21 mouse cellular contexts compared by ENCODE assay signal in the genomic region with DNA sequence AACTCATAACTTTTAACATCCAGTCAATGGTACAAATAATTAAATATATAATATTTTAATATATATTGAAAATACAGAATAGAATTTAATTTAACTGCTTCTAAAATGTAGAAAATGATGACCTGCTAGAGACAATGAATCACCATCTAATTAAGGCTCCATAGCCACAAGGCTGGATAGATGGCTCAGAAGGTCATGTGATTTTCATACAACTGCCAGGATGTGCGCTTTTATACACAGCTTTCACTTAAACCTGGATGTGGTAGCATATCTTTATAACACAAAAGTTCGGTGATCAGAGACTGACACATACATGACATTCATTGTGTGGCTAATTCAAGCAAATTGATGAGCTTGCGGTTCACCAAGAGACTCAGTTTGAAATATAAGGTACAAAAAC.
DNase-seq lines count a peak whose midpoint lies in the region; ATAC-seq and TF ChIP-seq lines count a peak whose summit lies in the region.
"Had no signal": no experiment of that assay in that cellular context is flagged by ENCODE, and none has a peak within 500 bp of the region (broad histone marks: within the 10 kb centered on the region; RNA-seq: fewer than 3 reads in every experiment).

No protein-coding gene starts in this region.

- no peak for TF ChIP-seq POLR2A in myocyte (IDR thresholded peaks at IDR 0.05; ENCODE audit: insufficient read length, low read depth)

- H3K79me3 ChIP-seq in C2C12 (ENCODE audit: low read depth): no peaks in the 10 kb centered on the region

- DNase-seq in adrenal gland, adult (ENCODE audit: inconsistent age in 2 of 2, low spot score in 1 of 2): no peak
- DNase-seq: adrenal gland, adult 2 months; adrenal gland, adult 8-10 months; adrenal gland, postnatal 10 days; adrenal gland, postnatal 14 days; adrenal gland, postnatal 25 days; adrenal gland, postnatal 36 days; B cell, adult 2 months; cerebellum, adult 11 months; cerebellum, adult 11-12 months; cerebellum, adult 18-20 months; cerebellum, adult 2 months; cerebellum, adult 8-10 months had no signal

- no peaks in the 10 kb centered on the region for H3K36me3 ChIP-seq in C2C12 (ENCODE audit: control insufficient read depth, insufficient read depth)
- H3K36me3 ChIP-seq in myocyte (ENCODE audit: control insufficient read depth, insufficient read depth): no peaks in the 10 kb centered on the region
- H3K36me3 ChIP-seq: G1E had no signal

- H3K79me2 ChIP-seq in C2C12 (ENCODE audit: control insufficient read depth, insufficient read depth) (no peaks in the 10 kb centered on the region), myocyte (ENCODE audit: control insufficient read depth, insufficient read depth) (no peaks in the 10 kb centered on the region)

- H3K27me3 ChIP-seq in C2C12 (ENCODE audit: control insufficient read depth, insufficient read depth, insufficient read length) (no peaks in the 10 kb centered on the region), myocyte (ENCODE audit: control insufficient read depth, insufficient read depth, insufficient read length) (no peaks in the 10 kb centered on the region)
- H3K27me3 ChIP-seq: CH12.LX, Patski had no signal

- H3ac ChIP-seq in C2C12 (ENCODE audit: control insufficient read depth, insufficient read length, low read depth): no peak overlapping the region
- H3ac ChIP-seq in myocyte (ENCODE audit: control insufficient read depth, insufficient read length): no peak overlapping the region

- no peak for TF ChIP-seq CTCF in C2C12 (IDR thresholded peaks at IDR 0.05; ENCODE audit: control insufficient read depth, insufficient read depth, insufficient read length)

- no peak overlapping the region for H3K4me3 ChIP-seq in C2C12 (ENCODE audit: insufficient read depth, poor library complexity, severe bottlenecking)
- H3K4me3 ChIP-seq in myocyte: no peak overlapping the region

- no peak overlapping the region for H3K4me2 ChIP-seq in myocyte (ENCODE audit: low read depth)

- no peak for ATAC-seq in granulocyte monocyte progenitor cell, adult 5-6 weeks (replicated peaks; ENCODE audit: poor library complexity, severe bottlenecking)
- ATAC-seq: activated CD4-positive, CD25-positive, alpha-beta regulatory T cell, adult 4 months; CD4-positive, CD25-positive, alpha-beta regulatory T cell, adult 4 months; Patski had no signal

TF ChIP-seq in C2C12, 6 proteins besides CTCF, POLR2A, EP300 and RAD21:
- TF ChIP-seq CEBPB (IDR thresholded peaks at IDR 0.05; ENCODE audit: low read depth) (no peak), MYOD1 (IDR thresholded peaks at IDR 0.05; ENCODE audit: control insufficient read depth, insufficient read length, low read depth) (no peak), USF1 (IDR thresholded peaks at IDR 0.05; ENCODE audit: low read depth) (peak; percentile 79), MAX (IDR thresholded peaks at IDR 0.05) (no peak)
TF ChIP-seq in C2C12: peak in this region for 1.

TF ChIP-seq in myocyte, 11 proteins besides CTCF, POLR2A, EP300 and RAD21:
- no peak for TF ChIP-seq POLR2AphosphoS2 (IDR thresholded peaks at IDR 0.05; ENCODE audit: insufficient read length, low read depth)
- TF ChIP-seq USF1 (IDR thresholded peaks at IDR 0.05; ENCODE audit: low read depth): peak; percentile 59
